Mouse (Mus musculus) erythroblast, embryonic 14.5 days (primary cell): ENCODE data around the gene Ralb. TPM values are rescaled to one million over a fixed set of nuclear protein-coding genes. Genes with fewer than 3 reads are reported as not detected.

ENCODE experiments used
- H3K27me3 ChIP-seq: 2 replicates; pipeline ENCODE4 v1.6.1; 2012; ENCODE audit warnings: inconsistent platforms; ENCODE audit not compliant: control insufficient read depth
- H3K36me3 ChIP-seq: 2 replicates; pipeline ENCODE4 v1.6.1; 2012; ENCODE audit warnings: mild to moderate bottlenecking, inconsistent platforms; ENCODE audit not compliant: control insufficient read depth
- H3K4me1 ChIP-seq: 2 replicates; pipeline ENCODE4 v1.6.1; 2012; ENCODE audit warnings: inconsistent platforms; ENCODE audit not compliant: control insufficient read depth
- H3K4me3 ChIP-seq: replicated peaks from 2 replicates; pipeline ENCODE3; 2012; ENCODE audit warnings: moderate library complexity, mild to moderate bottlenecking, inconsistent platforms
- H3K9me3 ChIP-seq: 2 replicates; pipeline ENCODE4 v1.6.1; 2012; ENCODE audit warnings: low read length, inconsistent platforms, mixed read lengths; ENCODE audit not compliant: control insufficient read depth
- GATA1 ChIP-seq: IDR thresholded peaks from 2 replicates; pipeline ENCODE4 v1.6.1; 2012; ENCODE audit warnings: low read length, inconsistent platforms, mixed read lengths
- TAL1 ChIP-seq: IDR thresholded peaks from 3 replicates; pipeline ENCODE4 v1.6.1; 2012; ENCODE audit warnings: low read length, inconsistent platforms, mixed read lengths
- polyA plus RNA-seq: library from polyadenylated mRNA; stranded (reverse); fragments of >175 nt; gene quantifications from 2 replicates; pipeline ENCODE4 v1.2.3, GENCODE M21; 2012

Gene Ralb
- polyA plus RNA-seq, 1 experiment, result 0.25 TPM

DNA sequence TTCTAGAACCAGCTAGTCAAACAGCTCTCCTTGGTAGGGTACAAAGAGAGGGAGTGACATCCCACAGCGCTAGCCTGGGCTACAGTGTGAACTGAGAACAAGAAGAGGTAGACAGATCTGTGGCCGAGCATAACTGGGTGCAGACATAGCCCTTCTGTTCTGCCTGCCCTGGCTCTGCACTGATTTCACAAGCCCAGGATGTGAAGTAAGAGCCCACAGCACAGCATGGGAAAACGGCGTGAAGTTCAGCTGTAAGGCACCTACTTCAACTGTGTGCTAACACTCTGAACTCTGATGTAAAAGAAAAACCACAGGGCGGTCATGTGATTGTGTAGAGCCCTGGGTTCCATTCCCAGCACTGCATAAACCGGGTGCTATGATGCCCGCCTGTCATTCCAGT is 29.9 kb downstream of the Ralb start:
- TF ChIP-seq TAL1 (no peak), GATA1 (no peak)
- peaks cover 11% of the 10 kb centered on the region; the same call in 1 of the 2 replicates for H3K36me3 ChIP-seq
- H3K4me1 ChIP-seq, result peaks cover 17% of the 10 kb centered on the region
- H3K27me3 ChIP-seq, result peaks cover 2% of the 10 kb centered on the region; the same call in 1 of the 2 replicates
- H3K9me3 ChIP-seq, result no peaks in the 10 kb centered on the region
- no peak overlapping the region for H3K4me3 ChIP-seq

DNA sequence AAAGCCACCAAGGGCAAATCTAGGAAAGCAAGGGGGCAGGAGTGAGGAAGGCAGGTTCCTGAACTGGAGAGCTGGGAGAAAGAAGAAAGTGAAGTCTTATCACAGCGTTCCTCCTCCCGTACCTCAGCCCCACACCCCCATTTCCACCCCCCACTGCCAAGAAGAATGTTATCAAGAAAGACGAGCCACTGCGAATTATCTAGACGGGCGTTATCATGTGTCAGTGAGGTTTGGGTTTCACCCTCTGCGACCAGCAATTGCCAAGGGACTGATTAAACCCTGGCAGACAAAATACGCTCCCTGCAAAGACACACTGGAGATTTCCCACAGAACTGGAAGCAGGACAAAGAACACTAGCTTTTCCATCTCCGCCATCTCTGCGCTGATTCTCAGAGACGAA is 31.9 kb downstream of the Ralb start:
- Histone ChIP-seq H3K9me3 (no peaks in the 10 kb centered on the region), H3K27me3 (peaks cover 2% of the 10 kb centered on the region; the same call in 1 of the 2 replicates), H3K4me3 (no peak overlapping the region), H3K4me1 (peaks cover 17% of the 10 kb centered on the region), H3K36me3 (peaks cover 16% of the 10 kb centered on the region; the same call in 1 of the 2 replicates)
- no peak for TF ChIP-seq TAL1
- no peak for TF ChIP-seq GATA1

DNA sequence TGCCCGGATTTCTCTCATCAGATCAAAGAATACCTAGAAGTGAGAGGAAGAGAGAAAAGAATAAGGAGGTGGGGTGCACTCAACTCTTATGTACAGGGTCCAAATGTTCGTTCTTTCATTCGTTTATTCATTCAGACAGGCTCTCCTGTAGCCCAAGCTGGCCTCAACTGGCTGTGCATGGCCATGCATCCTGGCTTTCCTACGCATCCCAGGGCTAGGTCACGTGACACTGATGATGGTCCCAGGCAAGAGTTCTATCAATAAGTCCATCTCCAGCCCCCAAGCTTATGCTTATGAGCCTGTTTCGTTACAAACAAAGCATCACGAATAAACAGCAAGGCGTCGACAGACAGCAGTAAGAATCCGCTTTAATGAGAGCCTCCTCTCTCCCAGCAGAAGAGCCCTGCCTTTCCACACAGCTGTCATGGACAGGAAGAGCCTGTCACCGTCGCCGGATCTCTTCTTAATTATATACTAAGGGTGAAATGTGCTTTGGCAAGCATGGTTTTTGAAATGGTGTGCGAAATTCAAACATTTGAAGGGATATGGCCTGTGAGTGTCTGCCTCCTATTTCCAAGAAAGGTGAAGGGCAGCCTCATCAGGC is 32.7 kb downstream of the Ralb start:
- TF ChIP-seq GATA1 (no peak), TAL1 (no peak)
- Histone ChIP-seq H3K27me3 (peaks cover 2% of the 10 kb centered on the region; the same call in 1 of the 2 replicates), H3K4me1 (peaks cover 17% of the 10 kb centered on the region), H3K9me3 (no peaks in the 10 kb centered on the region), H3K4me3 (no peak overlapping the region), H3K36me3 (peaks cover 16% of the 10 kb centered on the region; the same call in 1 of the 2 replicates)

GRCm38 (mm10) chr1:119463386-119463785 is 41.2 kb downstream of the Ralb start:
- Histone ChIP-seq H3K27me3 (no peaks in the 10 kb centered on the region; the same call in 1 of the 2 replicates), H3K4me3 (no peak overlapping the region), H3K4me1 (no peaks in the 10 kb centered on the region), H3K36me3 (no peaks in the 10 kb centered on the region), H3K9me3 (no peaks in the 10 kb centered on the region)
- TF ChIP-seq TAL1 (no peak), GATA1 (no peak)

DNA sequence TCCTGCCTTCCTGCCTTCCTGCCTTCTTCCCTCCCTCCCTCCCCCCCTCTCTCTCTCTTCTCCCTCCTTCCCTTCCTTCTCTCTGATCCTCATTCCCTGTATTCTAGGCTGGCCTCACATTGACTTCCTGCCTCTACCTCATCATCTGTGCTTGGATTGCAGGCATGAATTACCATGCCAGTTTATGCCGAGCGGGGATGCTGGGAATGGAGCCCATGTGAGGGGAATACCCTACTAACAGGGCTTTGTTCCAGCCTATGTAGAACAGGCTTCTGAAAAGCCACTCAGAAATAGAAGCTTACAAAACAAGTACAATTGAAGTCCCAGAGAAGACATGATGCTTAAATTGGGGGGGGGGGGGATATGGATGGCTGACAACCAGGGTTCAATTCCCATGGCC is 44.5 kb downstream of the Ralb start:
- Histone ChIP-seq H3K9me3 (no peaks in the 10 kb centered on the region), H3K27me3 (peaks cover 14% of the 10 kb centered on the region), H3K4me3 (no peak overlapping the region), H3K36me3 (no peaks in the 10 kb centered on the region), H3K4me1 (no peaks in the 10 kb centered on the region)
- TF ChIP-seq GATA1, result no peak
- no peak for TF ChIP-seq TAL1

DNA sequence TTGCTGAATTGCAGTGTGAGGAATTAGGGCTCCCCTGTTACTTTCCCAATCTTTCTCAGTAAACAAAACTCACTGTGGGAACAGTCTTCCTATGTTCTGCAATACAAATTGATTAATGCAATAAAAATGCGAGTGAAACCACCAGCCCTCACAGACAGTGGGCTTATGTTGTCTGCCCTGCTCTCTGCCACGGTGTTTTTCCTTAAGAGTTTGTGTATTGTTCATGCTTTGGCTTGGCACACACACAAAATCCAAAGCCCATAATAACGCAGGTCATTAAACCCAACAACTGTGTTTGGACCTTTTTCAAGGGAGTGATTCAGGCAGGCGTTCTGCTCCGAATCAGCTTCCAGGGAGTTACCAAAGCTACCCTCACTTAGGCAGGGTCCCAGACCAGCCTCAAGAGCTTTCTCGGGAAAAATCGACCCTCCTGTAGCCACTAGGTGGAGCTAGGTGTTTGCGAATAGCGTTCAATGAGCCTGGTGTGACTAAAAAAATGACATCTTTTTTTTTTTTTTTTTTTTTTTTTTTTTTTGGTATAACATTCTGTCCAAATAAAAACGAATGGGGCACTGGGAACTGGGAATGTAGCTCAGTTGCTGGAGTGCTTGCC is 46.5 kb downstream of the Ralb start:
- no peaks in the 10 kb centered on the region for H3K4me1 ChIP-seq
- H3K27me3 ChIP-seq, result peaks cover 14% of the 10 kb centered on the region
- no peak for TF ChIP-seq TAL1
- no peak for TF ChIP-seq GATA1
- H3K36me3 ChIP-seq, result no peaks in the 10 kb centered on the region
- no peak overlapping the region for H3K4me3 ChIP-seq
- H3K9me3 ChIP-seq, result no peaks in the 10 kb centered on the region

GRCm38 (mm10) chr1:119457528-119457855 is 47.1 kb downstream of the Ralb start:
- no peak overlapping the region for H3K4me3 ChIP-seq
- no peak for TF ChIP-seq GATA1
- no peak for TF ChIP-seq TAL1
- peaks cover 14% of the 10 kb centered on the region for H3K27me3 ChIP-seq
- no peaks in the 10 kb centered on the region for H3K9me3 ChIP-seq
- no peaks in the 10 kb centered on the region for H3K4me1 ChIP-seq
- no peaks in the 10 kb centered on the region for H3K36me3 ChIP-seq

DNA sequence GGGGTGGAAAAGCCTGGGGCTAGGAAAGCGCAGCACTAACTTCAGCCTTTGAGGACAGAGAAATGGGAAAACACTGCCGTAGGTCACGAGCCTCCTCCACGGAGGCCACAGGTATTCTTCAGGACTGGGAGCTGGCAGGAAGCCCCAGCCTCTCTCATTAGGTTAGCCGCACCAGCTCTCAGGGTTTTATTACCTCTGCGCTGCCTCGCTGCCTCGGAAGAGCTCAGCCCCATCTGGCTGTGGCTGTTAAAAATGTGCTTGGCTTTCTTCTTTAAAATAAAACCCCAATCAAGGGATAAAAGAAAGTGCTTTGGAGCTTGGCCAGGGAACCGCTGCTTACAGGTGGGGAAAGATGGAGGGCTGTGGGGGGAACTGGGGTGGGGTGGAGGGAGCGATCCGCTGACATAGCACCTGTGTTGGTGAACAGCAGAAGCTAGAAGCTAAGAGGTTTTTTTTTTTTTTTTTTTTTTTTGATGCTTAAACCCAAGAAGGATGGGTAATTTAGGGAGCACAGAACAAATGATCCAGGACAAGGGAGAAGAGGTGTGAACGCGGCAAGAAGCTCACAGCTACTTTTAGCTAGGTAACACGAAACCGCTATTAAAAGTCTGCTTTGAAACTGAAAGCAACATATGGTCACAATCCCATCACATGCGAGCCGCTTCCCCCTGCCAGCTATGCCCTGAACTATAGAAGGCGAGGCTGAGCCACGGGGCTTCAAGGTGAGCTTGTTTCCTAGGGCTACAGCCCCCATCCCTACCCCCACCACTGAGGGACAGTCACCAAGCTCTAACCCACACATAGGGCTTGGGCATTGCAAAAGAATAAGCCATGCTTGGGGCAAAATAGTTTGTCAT is 47.7 kb downstream of the Ralb start:
- H3K36me3 ChIP-seq, result no peaks in the 10 kb centered on the region
- H3K4me3 ChIP-seq, result no peak overlapping the region
- peaks cover 14% of the 10 kb centered on the region for H3K27me3 ChIP-seq

GRCm38 (mm10) chr1:119453731-119454130 is 50.9 kb downstream of the Ralb start:
- no peaks in the 10 kb centered on the region for H3K4me1 ChIP-seq
- H3K9me3 ChIP-seq, result no peaks in the 10 kb centered on the region
- TF ChIP-seq GATA1 (no peak), TAL1 (no peak)
- no peak overlapping the region for H3K4me3 ChIP-seq
- H3K27me3 ChIP-seq, result peaks cover 14% of the 10 kb centered on the region
- H3K36me3 ChIP-seq, result no peaks in the 10 kb centered on the region

More for the DNA sequence above, 47.7 kb downstream of the Ralb start:
- Histone ChIP-seq H3K4me1 (no peaks in the 10 kb centered on the region), H3K9me3 (no peaks in the 10 kb centered on the region)
- no peak for TF ChIP-seq TAL1
- no peak for TF ChIP-seq GATA1
